In the genomic region with DNA sequence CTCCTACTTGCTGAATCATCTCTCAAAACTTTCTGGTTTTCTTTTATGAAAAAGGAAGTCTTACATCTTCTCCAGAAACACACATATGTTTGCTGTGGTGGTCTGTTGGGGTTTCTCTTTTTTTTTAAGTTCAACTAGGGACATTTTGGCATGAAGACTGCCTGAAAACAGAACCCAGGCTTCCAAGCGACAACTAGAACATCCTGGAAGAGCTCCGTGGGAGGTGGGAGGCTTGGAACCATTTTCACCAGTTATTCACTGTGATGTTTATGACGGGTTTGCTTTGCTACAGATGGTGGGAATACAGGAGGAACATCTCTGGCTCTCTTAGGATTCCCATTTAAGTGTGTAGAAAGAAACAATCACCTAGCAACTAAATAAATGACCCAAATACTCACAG, we compare ENCODE assay signal across 21 mouse cellular contexts.
A peak's percentile ranks its signal among the peaks of the same experiment; 100 is the strongest.
DNase-seq lines count a peak whose midpoint lies in the region; ATAC-seq lines count a peak whose summit lies in the region.
"Had no signal": no experiment of that assay in that cellular context is flagged by ENCODE, and none has a peak within 500 bp of the region (broad histone marks: within the 10 kb centered on the region; RNA-seq: fewer than 3 reads in every experiment).

No protein-coding gene starts in this region.

- peak; percentile 43 to 74 for DNase-seq in layer of hippocampus, adult 18-20 months (ENCODE audit: low spot score in 2 of 2)
- no peak for DNase-seq in layer of hippocampus, postnatal 10 days (ENCODE audit: low spot score in 2 of 2)
- peak; percentile 69 to 80 for DNase-seq in frontal cortex, adult 2 months (ENCODE audit: extremely low spot score in 1 of 2, low spot score in 1 of 2)
- peak; percentile 24 to 35 for DNase-seq in layer of hippocampus, postnatal 36 days
- peak; percentile 67 to 79 for DNase-seq in right cerebral cortex, postnatal 10 days (ENCODE audit: low spot score in 2 of 2)
- no peak for DNase-seq in urinary bladder, postnatal 14 days (ENCODE audit: low spot score)
- DNase-seq in urinary bladder, postnatal 25 days (ENCODE audit: low spot score), result no peak
- DNase-seq: adrenal gland, postnatal 25 days; cerebellum, adult 18-20 months; cerebellum, postnatal 25 days; embryo, embryonic 11 days; forebrain, postnatal 0 days; gastrocnemius, postnatal 14 days; kidney, adult 11 months; liver; thymus, postnatal 4 days had no signal

- ATAC-seq in megakaryocyte, adult 5-6 weeks (ENCODE audit: poor library complexity, severe bottlenecking), result no peak
- ATAC-seq: activated CD4-positive, CD25-positive, alpha-beta regulatory T cell, adult 4 months; forebrain, postnatal 0 days; hindbrain, postnatal 0 days; lung, postnatal 0 days; midbrain, embryonic 15.5 days had no signal

Comparison
In these comparisons a context has a peak if more than half of its experiments do, and no peak if none do; other contexts are left out.
1. DNase-seq: peak in layer of hippocampus, adult 18-20 months (2 of 2), frontal cortex, adult 2 months (2 of 2), layer of hippocampus, postnatal 36 days (2 of 2) and right cerebral cortex, postnatal 10 days (2 of 2); none in layer of hippocampus, postnatal 10 days (0 of 2), urinary bladder, postnatal 14 days (single experiment) and urinary bladder, postnatal 25 days (single experiment).